Mouse (Mus musculus) spleen, postnatal 10 days (tissue): ENCODE results near the gene Slc7a3.
"Not testable (repeated sequence)": the region's sequence is repeated elsewhere in the genome, so short reads cannot be mapped to it uniquely, and the experiment has no call there.

ENCODE experiments used
- DNase-seq, 2 experiments: peaks; one replicate each; pipeline ENCODE4 v3.0.0; 2021 to 2022; ENCODE audit warnings: low spot score in 2 of 2

Slc7a3 gene

DNA sequence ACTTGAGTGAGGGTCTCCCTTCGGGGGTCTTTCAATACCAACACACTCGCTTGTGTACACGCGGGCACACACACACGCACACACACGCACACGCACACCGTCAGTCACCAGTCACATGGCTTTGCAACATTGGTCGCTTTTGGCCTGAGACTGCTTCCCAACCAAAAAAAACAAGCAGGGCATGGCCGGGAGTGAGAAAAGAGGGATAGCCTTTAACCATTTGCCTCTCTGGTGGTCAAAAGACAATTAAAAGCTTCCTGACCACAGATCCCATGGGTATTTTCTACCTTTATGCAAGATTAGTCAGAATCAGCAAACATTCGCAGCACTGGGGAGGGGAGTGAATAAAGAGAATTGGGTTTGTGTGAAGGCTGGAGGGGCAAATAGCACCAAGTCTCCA lies at the start of gene Slc7a3:
Gene Slc7a3 (minus strand): TSS at position 101 of the 400 bp plus-strand sequence.
- DNase-seq: no peak

DNA sequence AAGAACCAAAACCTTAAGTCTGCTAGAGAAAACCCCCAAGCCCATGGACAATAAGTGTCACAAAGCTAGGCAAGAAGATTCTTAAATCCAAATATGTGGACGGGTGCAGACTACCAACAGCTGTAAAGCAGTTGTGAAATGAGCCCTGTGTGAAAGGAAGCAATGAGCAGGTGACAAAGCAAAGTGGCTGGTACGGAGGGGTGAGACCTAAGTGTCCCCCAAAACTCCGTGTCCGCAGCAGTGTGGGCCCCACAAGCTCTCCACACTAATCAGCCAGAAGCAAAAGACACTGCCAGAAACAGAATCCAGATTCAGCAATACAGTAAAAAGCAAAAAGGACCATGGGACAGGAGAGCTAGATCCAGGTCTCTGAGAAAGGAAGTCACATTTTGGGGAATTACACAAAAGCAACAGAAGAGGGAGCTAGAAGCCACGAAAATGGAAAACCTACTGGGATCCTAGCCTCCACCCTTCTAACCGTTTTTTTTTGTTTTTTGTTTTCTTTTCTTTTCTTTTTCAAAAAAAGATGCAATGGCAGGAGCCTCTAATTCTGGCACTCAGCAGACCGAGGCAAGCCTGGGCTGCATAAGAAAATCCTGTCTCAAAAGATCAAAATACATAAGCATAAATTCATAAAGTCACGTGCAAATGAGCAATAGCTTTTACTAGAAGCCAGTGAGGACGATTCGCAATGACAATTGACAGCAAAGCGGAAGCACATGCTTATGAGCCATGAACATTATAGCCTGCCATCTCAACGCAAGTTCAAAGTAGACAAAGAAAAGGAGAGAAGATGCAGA lies 46.4 kb upstream of the Slc7a3 start:
- peak; percentile 13 to 22 for DNase-seq

DNA sequence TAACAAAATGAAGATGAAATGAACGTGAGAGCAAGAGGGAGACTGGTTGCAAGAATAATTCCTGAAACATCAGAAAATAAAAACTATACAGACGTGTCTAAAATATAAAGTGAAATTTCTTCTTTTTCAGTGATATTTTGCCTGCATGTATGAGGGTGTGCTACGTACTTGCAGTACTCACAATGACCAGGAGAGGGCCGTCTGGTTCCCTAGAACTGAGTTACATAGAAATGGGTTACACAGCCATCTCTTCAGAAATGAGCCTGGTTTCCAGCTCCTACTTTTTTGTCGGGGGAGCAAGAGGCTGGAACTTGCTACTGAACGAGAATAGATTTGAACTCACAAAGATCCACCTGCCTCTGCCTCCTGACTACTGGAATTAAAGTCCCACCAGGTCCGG lies 45.2 kb upstream of the Slc7a3 start:
- peak; percentile 56 to 80 for DNase-seq

DNA sequence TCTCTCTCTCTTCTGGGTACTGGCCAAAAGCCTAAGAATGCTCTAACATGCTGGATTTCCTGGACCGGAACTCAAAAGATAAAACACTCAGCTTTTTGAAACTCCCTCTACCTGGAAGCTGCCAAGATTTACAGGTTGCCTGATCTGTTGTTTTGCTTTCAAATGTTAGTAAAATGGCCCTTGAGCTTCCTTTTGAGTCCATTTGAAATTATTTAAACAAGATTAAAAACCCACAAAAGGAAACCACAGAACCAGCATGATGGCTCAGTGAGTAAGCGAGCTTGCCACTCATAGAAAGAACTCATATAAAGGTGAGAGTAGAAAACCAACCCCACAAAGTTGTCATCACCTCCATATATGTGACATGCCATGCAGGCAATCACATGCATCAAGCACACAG lies 42.7 kb upstream of the Slc7a3 start:
- DNase-seq: no peak

DNA sequence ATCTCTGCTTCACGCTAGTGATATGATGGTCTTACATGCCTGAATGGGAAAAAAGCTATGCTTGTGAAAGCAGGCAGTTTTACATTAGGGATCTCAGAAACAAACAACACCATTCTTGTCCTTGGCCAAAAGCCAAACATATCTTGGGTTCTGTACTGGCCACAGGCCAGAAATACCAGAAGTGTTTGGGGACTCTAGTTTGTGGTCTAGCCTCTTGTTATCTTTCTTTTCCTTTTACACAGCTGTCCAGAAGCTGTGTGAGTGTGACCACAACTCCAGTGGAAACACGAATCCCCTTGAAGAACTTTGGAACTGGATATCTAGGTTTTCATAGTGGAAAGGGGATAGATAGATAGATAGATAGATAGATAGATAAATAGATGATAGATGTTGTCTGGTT lies 41.2 kb upstream of the Slc7a3 start:
- DNase-seq: no peak

DNA sequence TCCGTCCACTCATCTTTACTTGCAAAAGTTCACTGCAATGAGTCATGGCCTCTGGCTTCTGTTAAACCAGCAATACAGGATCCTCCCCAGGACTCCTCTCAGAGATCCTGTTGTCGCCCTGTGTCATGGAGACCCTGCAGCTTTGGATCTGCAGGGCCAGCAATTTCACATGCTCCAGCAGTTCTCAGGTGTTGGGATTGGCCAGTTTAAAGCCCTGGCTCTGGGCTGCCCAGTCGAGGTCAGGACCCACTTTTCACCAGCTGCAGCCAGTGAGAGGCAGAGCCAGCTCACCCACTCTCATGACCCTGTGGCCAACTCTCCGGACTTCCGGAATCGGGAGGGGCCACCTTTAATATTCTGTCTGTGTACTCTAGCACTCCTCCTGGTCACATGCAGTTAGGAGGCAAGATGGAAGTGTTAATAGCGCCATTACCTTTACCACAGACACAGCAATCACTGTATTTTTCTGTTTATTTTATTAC lies 40.7 kb upstream of the Slc7a3 start:
- DNase-seq: no peak

DNA sequence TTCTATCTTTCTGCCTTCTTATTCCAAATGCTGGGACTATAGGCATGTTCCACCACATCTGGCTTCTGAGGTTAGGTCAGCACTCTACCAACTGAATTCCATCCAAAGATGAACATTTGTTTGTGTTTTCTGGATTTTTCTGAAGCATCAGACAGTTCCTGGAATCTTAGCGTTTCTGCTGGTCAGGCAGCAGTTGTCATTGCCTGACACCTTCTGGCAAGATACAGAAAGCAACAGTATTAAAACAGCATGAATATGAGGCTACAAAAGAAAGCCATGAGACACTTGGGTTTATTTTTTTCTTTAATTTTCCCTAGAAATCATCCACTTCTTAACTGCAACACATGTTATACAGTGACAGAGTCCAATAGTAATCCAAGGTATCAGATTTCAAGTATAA lies 34.7 kb upstream of the Slc7a3 start:
- DNase-seq: no peak

DNA sequence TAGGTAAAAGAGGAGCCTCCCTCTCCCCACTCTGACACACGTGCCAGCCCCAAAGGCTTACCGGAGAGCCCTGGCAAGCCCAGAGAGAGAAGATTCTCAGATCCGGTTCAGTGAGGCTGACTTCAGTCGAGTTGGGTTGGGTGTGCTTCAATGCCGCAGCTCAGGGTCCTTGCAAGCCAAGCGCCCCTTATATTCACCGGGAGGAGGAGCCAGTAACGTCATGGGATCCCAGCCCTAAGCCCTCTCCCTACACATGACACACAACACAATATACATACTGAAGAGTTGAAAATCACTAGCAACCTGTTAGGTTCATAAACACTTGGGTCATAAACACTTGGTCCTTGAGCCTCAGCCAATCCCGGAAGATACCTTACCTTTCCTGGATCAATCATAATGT lies 609 bp downstream of the Slc7a3 start:
- DNase-seq: not testable (repeated sequence)

DNA sequence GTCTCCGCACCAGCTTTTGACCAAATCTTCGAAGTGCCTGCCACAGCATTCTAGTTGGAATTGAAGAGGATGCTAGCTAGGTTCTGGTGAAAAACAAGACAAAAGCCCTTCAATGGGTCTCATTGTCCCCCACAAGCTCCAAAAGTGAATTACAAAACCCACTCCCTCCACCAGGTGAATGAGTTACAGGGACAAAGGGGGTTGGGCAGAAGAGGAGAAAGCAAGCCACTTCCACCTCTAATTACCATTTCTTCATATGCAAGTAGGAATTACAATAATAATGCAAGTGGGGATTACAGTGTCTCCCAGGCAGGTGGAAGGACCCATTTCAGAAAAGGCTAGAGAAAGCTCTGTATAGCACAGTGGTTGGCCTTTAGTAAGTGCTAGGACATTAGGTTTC lies 1.6 kb downstream of the Slc7a3 start:
- no peak for DNase-seq

DNA sequence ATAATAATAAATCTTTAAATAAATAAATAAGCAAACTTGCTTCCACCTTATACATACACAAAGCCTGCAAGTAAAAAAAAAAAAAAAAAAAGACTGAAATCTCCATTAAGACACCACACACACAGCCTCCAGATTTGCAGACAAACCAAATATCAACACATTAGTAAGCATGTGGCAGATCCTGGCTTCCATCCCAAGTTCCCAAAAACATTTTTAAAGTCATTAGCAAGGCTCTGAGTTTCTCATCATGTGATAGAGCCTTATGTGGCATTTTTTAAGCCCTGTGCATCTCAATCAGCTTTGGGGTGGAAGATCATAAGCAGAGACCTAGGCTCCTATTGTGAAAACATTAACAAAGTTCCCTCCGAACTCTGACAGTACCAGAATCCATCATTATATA lies 20.6 kb downstream of the Slc7a3 start:
- DNase-seq: no peak

DNA sequence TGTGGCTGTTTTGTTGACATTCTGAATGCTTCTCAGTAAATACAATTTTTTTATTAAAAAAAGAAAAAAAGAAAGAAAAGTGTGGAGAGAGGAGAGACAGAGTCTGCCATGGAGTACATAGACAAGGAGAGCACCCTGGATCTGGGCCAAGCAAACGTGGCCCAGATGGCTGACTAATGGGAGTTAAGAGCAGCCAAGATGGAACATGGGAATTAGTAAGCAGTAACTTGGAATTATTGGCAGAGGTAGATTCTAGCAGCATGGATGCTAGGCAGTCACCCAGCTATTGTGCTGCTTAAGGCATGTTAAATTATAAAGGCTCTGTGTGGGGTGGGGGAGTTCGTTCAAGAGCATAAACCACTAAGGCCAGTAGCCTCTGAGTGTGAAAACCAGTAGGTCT lies 22.3 kb downstream of the Slc7a3 start:
- no peak for DNase-seq

DNA sequence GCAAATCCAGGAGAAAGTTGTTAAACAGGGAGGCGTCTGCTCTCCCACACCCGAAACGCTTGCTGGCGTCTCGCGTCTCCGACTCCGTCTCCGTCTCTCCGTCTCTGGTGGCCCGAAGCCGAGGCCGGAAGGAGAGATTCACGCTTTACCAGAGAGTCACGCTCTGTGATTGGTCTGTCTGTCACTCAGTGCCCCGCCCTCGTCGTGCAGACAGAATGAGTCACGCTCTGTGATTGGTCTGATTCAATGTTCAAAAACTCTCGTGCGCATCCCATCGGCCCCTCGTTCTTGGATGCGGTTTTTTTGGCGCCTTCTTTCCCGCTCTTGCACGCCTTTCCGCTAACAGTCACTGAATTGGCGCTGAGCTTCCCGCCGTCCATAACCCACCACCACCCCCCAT lies 26.3 kb downstream of the Slc7a3 start, which contains the start of gene Tex11:
Gene Tex11 (minus strand): TSS at position 127 of the 400 bp plus-strand sequence.
- no peak for DNase-seq
